Mouse (Mus musculus) stomach, embryonic 16.5 days (tissue): ENCODE data around the gene Plppr5. TPM values are rescaled to one million over a fixed set of nuclear protein-coding genes. Genes with fewer than 3 reads are reported as not detected.

Experiments used
- ATAC-seq: fragments of 200-750 bp; cut with Nextera tagmentation; 2 replicates; pipeline ENCODE4 v1.8.0; 2017; ENCODE audit warnings: moderate number of reproducible peaks, moderate TSS enrichment; ENCODE audit not compliant: insufficient read depth, low FRiP score
- H3K27ac ChIP-seq: fragments of 300-500 bp; sonication (generic); 2 replicates; pipeline ENCODE4 v1.5.1; 2014; ENCODE audit warnings: low read length
- H3K27me3 ChIP-seq: fragments of 300-500 bp; sonication (generic); 2 replicates; pipeline ENCODE4 v1.6.1; 2014; ENCODE audit warnings: low read length, control low read depth, mixed read lengths; ENCODE audit not compliant: control insufficient read depth, insufficient read depth
- H3K36me3 ChIP-seq: fragments of 300-500 bp; sonication (generic); 2 replicates; pipeline ENCODE4 v1.6.1; 2014; ENCODE audit warnings: low read length; ENCODE audit not compliant: control insufficient read depth, insufficient read depth
- H3K4me1 ChIP-seq: fragments of 300-500 bp; sonication (generic); 2 replicates; pipeline ENCODE4 v1.6.1; 2014; ENCODE audit warnings: low read length, control low read depth, mixed read lengths; ENCODE audit not compliant: control insufficient read depth, insufficient read depth
- H3K4me2 ChIP-seq: fragments of 300-500 bp; sonication (generic); 2 replicates; pipeline ENCODE4 v1.6.1; 2014; ENCODE audit warnings: low read depth, low read length, mixed read lengths
- H3K4me3 ChIP-seq: fragments of 300-500 bp; sonication (generic); replicated peaks from 2 replicates; pipeline ENCODE4 v1.5.1; 2014; ENCODE audit warnings: mild to moderate bottlenecking, low read length
- H3K9ac ChIP-seq: fragments of 300-500 bp; sonication (generic); 2 replicates; pipeline ENCODE4 v1.6.1; 2014; ENCODE audit warnings: low read length
- H3K9me3 ChIP-seq: fragments of 300-500 bp; sonication (generic); replicated peaks from 2 replicates; pipeline ENCODE4 v1.6.1; 2016; ENCODE audit warnings: low read length, control low read depth; ENCODE audit not compliant: control insufficient read depth
- WGBS: fragments of 180-500 bp; shearing (Covaris S2); extraction: QIAGEN DNeasy Blood & Tissue Kit; methylation state at CpG from one replicate; pipeline ENCODE4 v1.1.7; 2014; 5-methylcytosine and 5-hydroxymethylcytosine counted together
- polyA plus RNA-seq: library from polyadenylated mRNA; unstranded; fragments of >200 nt; fragmentation: Nextera tagmentation; extraction: Ambion mirVana; gene quantifications from 2 replicates; pipeline ENCODE4 v1.2.1, GENCODE M21; 2015

Gene Plppr5
- polyA plus RNA-seq, result 2.3 TPM in 2 replicates

GRCm38 (mm10) chr3:117574529-117575252 lies at the start of gene Plppr5:
Gene Plppr5 (plus strand): TSS chr3:117574836.
- H3K27me3 ChIP-seq, result peaks cover 5% of the 10 kb centered on the region; the same call in 1 of the 2 replicates

DNA sequence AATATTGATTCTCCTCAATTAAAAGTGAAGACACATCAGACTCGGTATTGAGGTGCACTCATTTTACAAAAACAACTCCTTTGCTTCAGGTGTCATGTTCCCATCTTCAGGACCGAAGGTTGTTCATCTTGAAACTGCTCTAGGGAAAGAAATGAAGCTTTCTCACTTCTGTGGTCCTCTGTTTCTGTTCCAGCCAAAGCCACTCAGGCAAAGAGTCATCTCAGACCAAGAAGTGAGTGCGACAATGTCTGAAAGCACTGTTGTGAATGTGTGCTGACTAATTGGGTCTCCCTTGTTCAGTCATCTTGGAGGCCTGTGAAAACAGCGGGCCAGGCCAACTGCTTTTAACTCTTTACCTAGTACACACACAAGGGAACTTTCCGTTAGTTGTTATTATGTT lies 24.7 kb upstream of the Plppr5 start:
- 83% methylated on average over 5 of the region's 5 CpGs for WGBS
- H3K9me3 ChIP-seq, result no peaks in the 10 kb centered on the region
- no peak for ATAC-seq
- no peaks in the 10 kb centered on the region for H3K36me3 ChIP-seq
- H3K27me3 ChIP-seq, result no peaks in the 10 kb centered on the region
- no peak overlapping the region for H3K4me3 ChIP-seq
- H3K4me2 ChIP-seq, result no peak overlapping the region
- no peak overlapping the region for H3K9ac ChIP-seq
- H3K4me1 ChIP-seq, result no peaks in the 10 kb centered on the region
- H3K27ac ChIP-seq, result no peak overlapping the region

More at GRCm38 (mm10) chr3:117574529-117575252, at the start of gene Plppr5:
- H3K36me3 ChIP-seq, result no peaks in the 10 kb centered on the region
- H3K4me2 ChIP-seq, result peak within 1 kb of the TSS; percentile 86
- no peaks in the 10 kb centered on the region for H3K9me3 ChIP-seq
- H3K27ac ChIP-seq, result no peak within 1 kb of the TSS
- WGBS, result 25% methylated on average over 20 of the region's 20 CpGs
- peak within 1 kb of the TSS; percentile 76 for H3K9ac ChIP-seq
- H3K4me1 ChIP-seq, result 0 out of 2 replicates have a peak, but pooled peaks cover 5% of the 10 kb centered on the region
- H3K4me3 ChIP-seq, result peak within 1 kb of the TSS; percentile 61
- peak; percentile 63; the same call in 1 of the 2 replicates for ATAC-seq

DNA sequence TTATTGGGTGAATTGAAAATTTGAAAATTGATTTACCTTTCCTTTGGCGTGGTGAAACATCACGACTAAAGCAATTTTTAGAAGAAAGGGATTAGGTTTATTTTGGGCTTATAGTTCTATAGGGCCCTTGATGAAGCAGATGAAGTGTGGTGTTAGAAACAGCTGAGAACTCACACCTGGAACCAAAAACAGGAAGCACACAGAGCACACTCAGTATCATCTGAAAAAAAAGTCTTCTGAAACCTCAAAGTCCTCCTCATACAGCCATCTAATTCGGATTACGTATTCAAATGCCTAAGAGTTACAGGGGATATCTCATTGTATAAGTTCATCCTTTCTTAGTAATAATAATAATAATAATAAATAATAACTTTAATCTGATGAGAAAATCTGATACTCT lies 24.1 kb upstream of the Plppr5 start:
- H3K27me3 ChIP-seq, result no peaks in the 10 kb centered on the region
- H3K36me3 ChIP-seq, result no peaks in the 10 kb centered on the region
- no peak overlapping the region for H3K4me2 ChIP-seq
- no peak overlapping the region for H3K4me3 ChIP-seq
- H3K9me3 ChIP-seq, result no peaks in the 10 kb centered on the region
- H3K27ac ChIP-seq, result no peak overlapping the region
- no peak overlapping the region for H3K9ac ChIP-seq
- ATAC-seq, result no peak
- H3K4me1 ChIP-seq, result no peaks in the 10 kb centered on the region
- 85% methylated on average over 4 of the region's 4 CpGs for WGBS

DNA sequence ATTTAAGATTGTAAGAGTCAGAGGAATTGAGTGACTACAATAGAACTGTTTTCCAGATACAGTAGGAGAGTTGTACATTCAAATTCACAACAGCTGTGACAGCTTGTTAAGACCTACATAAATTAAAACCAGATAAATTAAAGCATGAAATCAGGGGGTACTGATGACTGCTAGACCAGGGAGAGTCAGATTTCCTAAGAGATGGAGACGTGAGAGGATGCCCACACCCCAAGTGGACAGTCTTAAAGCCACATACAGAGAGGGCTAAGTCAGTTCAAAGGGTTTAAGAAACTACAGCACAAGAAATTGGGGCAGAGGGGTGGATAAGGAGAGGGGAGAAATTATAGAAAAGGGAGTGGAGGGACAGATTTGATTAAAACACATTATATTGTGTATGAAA lies 17.7 kb upstream of the Plppr5 start:
- H3K27ac ChIP-seq, result no peak overlapping the region
- H3K9ac ChIP-seq, result no peak overlapping the region
- H3K4me2 ChIP-seq, result no peak overlapping the region
- no peaks in the 10 kb centered on the region for H3K9me3 ChIP-seq
- no peaks in the 10 kb centered on the region for H3K4me1 ChIP-seq
- H3K27me3 ChIP-seq, result no peaks in the 10 kb centered on the region
- no peak for ATAC-seq
- no peaks in the 10 kb centered on the region for H3K36me3 ChIP-seq
- 45% methylated on average over 1 of the region's 1 CpGs for WGBS
- no peak overlapping the region for H3K4me3 ChIP-seq

DNA sequence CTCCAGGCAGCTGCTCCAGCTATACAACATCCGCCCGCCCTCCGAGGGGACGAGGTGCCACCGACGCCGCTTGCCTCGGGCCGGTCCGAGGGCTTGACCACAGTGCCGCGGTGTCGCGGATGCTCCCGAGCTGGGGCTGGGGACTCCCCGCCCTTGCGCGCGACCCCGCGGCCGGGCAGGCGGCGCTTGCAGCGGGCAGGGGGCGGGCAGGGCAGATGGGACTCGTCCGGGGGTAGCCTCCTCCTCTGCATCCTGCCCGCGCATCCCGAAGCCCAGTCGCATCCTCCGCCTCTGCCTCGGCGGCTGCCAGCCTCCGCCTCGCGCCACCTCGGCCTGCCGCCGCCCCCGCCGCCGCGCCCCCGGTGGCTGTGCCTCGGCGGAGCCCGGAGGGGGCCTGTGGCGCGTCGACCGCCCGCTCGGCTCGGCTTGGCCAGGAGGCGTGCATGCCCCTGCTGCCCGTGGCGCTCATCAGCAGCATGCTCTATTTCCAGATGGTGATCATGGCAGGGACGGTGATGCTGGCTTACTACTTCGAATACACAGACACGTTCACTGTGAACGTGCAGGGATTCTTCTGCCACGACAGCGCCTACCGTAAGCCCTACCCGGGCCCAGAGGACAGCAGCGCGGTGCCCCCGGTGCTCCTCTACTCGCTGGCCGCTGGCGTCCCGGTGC lies 754 bp downstream of the Plppr5 start:
- Histone ChIP-seq H3K27ac (no peak overlapping the region), H3K36me3 (no peaks in the 10 kb centered on the region), H3K4me2 (peak overlapping the region; percentile 86), H3K4me3 (peak overlapping the region; percentile 61), H3K27me3 (peaks cover 5% of the 10 kb centered on the region; the same call in 1 of the 2 replicates), H3K4me1 (0 out of 2 replicates have a peak, but pooled peaks cover 5% of the 10 kb centered on the region), H3K9me3 (no peaks in the 10 kb centered on the region), H3K9ac (peak overlapping the region; percentile 76)
- ATAC-seq, result peak; percentile 63; the same call in 1 of the 2 replicates
- WGBS, result under 1% methylated on average over 69 of the region's 74 CpGs

GRCm38 (mm10) chr3:117575928-117576254 lies 1.3 kb downstream of the Plppr5 start:
- H3K9me3 ChIP-seq, result no peaks in the 10 kb centered on the region
- H3K9ac ChIP-seq, result peak overlapping the region; percentile 76
- WGBS, result 15% methylated on average over 3 of the region's 3 CpGs
- H3K27ac ChIP-seq, result no peak overlapping the region
- H3K27me3 ChIP-seq, result peaks cover 5% of the 10 kb centered on the region; the same call in 1 of the 2 replicates
- H3K4me3 ChIP-seq, result peak overlapping the region; percentile 61
- peak overlapping the region; percentile 86 for H3K4me2 ChIP-seq
- H3K4me1 ChIP-seq, result 0 out of 2 replicates have a peak, but pooled peaks cover 5% of the 10 kb centered on the region
- no peak for ATAC-seq
- H3K36me3 ChIP-seq, result no peaks in the 10 kb centered on the region

GRCm38 (mm10) chr3:117577349-117577748 lies 2.7 kb downstream of the Plppr5 start:
- ATAC-seq, result no peak
- Histone ChIP-seq H3K9me3 (no peaks in the 10 kb centered on the region), H3K4me3 (no peak overlapping the region), H3K27ac (no peak overlapping the region), H3K36me3 (no peaks in the 10 kb centered on the region), H3K4me1 (0 out of 2 replicates have a peak, but pooled peaks cover 5% of the 10 kb centered on the region), H3K9ac (no peak overlapping the region), H3K27me3 (peaks cover 5% of the 10 kb centered on the region; the same call in 1 of the 2 replicates), H3K4me2 (peak overlapping the region; percentile 10)
- WGBS, result 80% methylated on average over 2 of the region's 2 CpGs

- H3K9me3 ChIP-seq, result no peaks in the 10 kb centered on the region
- H3K27ac ChIP-seq, result no peak overlapping the region
- 88% methylated on average over 2 of the region's 2 CpGs for WGBS
- no peaks in the 10 kb centered on the region for H3K27me3 ChIP-seq
- H3K4me1 ChIP-seq, result no peaks in the 10 kb centered on the region
- no peak overlapping the region for H3K4me2 ChIP-seq
- ATAC-seq, result no peak
- no peak overlapping the region for H3K9ac ChIP-seq
- no peak overlapping the region for H3K4me3 ChIP-seq
- H3K36me3 ChIP-seq, result no peaks in the 10 kb centered on the region
These were observed 8.0 kb downstream of the Plppr5 start for GRCm38 (mm10) chr3:117582628-117583027.

GRCm38 (mm10) chr3:117602404-117602803 lies 27.8 kb downstream of the Plppr5 start:
- Histone ChIP-seq H3K9ac (no peak overlapping the region), H3K36me3 (no peaks in the 10 kb centered on the region), H3K27me3 (no peaks in the 10 kb centered on the region), H3K4me2 (no peak overlapping the region), H3K4me1 (no peaks in the 10 kb centered on the region), H3K4me3 (no peak overlapping the region), H3K9me3 (no peaks in the 10 kb centered on the region), H3K27ac (no peak overlapping the region)
- WGBS, result 59% methylated on average over 1 of the region's 1 CpGs
- ATAC-seq, result no peak
